Mouse (Mus musculus) liver, adult 2 months (tissue): ENCODE data around the gene Ptgfrn. TPM values are rescaled to one million over a fixed set of nuclear protein-coding genes. Genes with fewer than 3 reads are reported as not detected.

Experiments used
- DNase-seq: peaks from one replicate; pipeline ENCODE4 v3.0.0-alpha.2; 2011; ENCODE audit warnings: low read depth, low spot score; ENCODE audit errors: extremely low read depth
- H3K27ac ChIP-seq: fragments of 200-500 bp; replicated peaks from 2 replicates; pipeline ENCODE4 v1.5.1; 2012; ENCODE audit warnings: low read depth, mild to moderate bottlenecking, control low read depth, inconsistent platforms, low read length; ENCODE audit not compliant: insufficient read depth
- H3K27me3 ChIP-seq: fragments of 200-500 bp; 2 replicates; pipeline ENCODE4 v1.6.1; 2012; ENCODE audit warnings: mild to moderate bottlenecking, moderate library complexity, low read length, inconsistent platforms; ENCODE audit not compliant: control insufficient read depth, insufficient read depth
- H3K36me3 ChIP-seq: fragments of 200-500 bp; 2 replicates; pipeline ENCODE4 v1.6.1; 2012; ENCODE audit warnings: low read length, inconsistent platforms; ENCODE audit not compliant: control insufficient read depth, insufficient read depth
- H3K4me1 ChIP-seq: fragments of 200-500 bp; 2 replicates; pipeline ENCODE4 v1.6.1; 2011; ENCODE audit warnings: low read length; ENCODE audit not compliant: control insufficient read depth, insufficient read depth
- H3K4me3 ChIP-seq: fragments of 200-500 bp; 2 replicates; pipeline ENCODE4 v1.5.1; 2011; ENCODE audit warnings: low read depth, mild to moderate bottlenecking, control low read depth, low read length, moderate library complexity; ENCODE audit not compliant: insufficient read depth
- H3K79me2 ChIP-seq: fragments of 200-500 bp; 2 replicates; pipeline ENCODE4 v1.6.1; 2012; ENCODE audit warnings: inconsistent platforms, mild to moderate bottlenecking, low read length, moderate library complexity; ENCODE audit not compliant: control insufficient read depth, insufficient read depth
- H3K9ac ChIP-seq: fragments of 200-500 bp; 2 replicates; pipeline ENCODE4 v1.6.1; 2012; ENCODE audit warnings: low read depth, mild to moderate bottlenecking, control low read depth, inconsistent platforms, low read length
- CTCF ChIP-seq: fragments of 200-500 bp; IDR thresholded peaks from 2 replicates; pipeline ENCODE4 v1.5.1; 2011; ENCODE audit warnings: low read depth, low read length, control low read depth
- POLR2A ChIP-seq: fragments of 200-500 bp; IDR thresholded peaks from 2 replicates; pipeline ENCODE4 v1.6.1; 2011; ENCODE audit warnings: low read length, control low read depth; ENCODE audit not compliant: insufficient read depth; ENCODE audit errors: extremely low read depth
- WGBS: fragments of 180-500 bp; shearing (Covaris S2); methylation state at CpG from one replicate; pipeline ENCODE4 v1.1.7; 2018; 5-methylcytosine and 5-hydroxymethylcytosine counted together
- polyA plus RNA-seq: library from polyadenylated mRNA; depleted of rRNA; stranded (reverse); fragments of >200 nt; gene quantifications from 2 replicates; pipeline ENCODE4 v1.2.3, GENCODE M21; 2012
- total RNA-seq: library from RNA; depleted of rRNA; stranded (reverse); fragments of >200 nt; gene quantifications from 2 replicates; pipeline ENCODE4 v1.2.3, GENCODE M21; 2014

Ptgfrn gene
- total and polyA plus RNA-seq, 2 experiments: 0.88 to 1.8 TPM

GRCm38 (mm10) chr3:101145292-101146046, 35.4 kb upstream of the Ptgfrn start:
- 66% methylated on average over 10 of the region's 10 CpGs for WGBS
- Histone ChIP-seq H3K79me2 (no peaks in the 10 kb centered on the region), H3K27ac (no peak overlapping the region), H3K36me3 (no peaks in the 10 kb centered on the region), H3K27me3 (no peaks in the 10 kb centered on the region), H3K4me1 (no peaks in the 10 kb centered on the region), H3K4me3 (no peak overlapping the region), H3K9ac (no peak overlapping the region)
- no peak for TF ChIP-seq CTCF
- TF ChIP-seq POLR2A: no peak
- no peak for DNase-seq

GRCm38 (mm10) chr3:101144366-101144948, 34.4 kb upstream of the Ptgfrn start:
- Histone ChIP-seq H3K79me2 (no peaks in the 10 kb centered on the region), H3K4me3 (no peak overlapping the region), H3K36me3 (no peaks in the 10 kb centered on the region), H3K27me3 (no peaks in the 10 kb centered on the region), H3K4me1 (no peaks in the 10 kb centered on the region), H3K27ac (no peak overlapping the region), H3K9ac (no peak overlapping the region)
- no peak for TF ChIP-seq POLR2A
- no peak for TF ChIP-seq CTCF
- WGBS: 82% methylated on average over 6 of the region's 6 CpGs
- DNase-seq: no peak

DNA sequence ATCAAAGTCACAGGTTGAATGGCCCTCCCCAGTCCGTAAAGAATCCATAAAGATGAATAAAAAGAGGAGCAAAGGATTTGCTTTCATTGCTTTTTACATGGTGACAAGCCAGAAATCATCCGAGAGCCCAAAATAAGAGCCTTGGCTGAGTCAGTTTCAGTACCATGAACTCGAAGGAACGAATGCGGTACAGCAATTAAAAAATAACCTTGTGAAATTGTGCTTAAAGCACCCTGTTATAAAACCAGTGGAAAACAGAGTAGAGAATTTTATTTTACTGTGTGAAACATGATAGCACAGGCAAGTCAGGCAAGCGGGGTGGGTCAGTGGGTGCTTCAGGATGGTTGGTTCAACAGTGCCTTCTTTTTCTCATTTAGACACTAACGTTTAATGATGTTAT, 33.4 kb upstream of the Ptgfrn start:
- H3K36me3 ChIP-seq: no peaks in the 10 kb centered on the region
- no peak overlapping the region for H3K4me3 ChIP-seq
- DNase-seq: no peak
- no peak for TF ChIP-seq POLR2A
- no peak for TF ChIP-seq CTCF
- no peaks in the 10 kb centered on the region for H3K4me1 ChIP-seq
- 90% methylated on average over 7 of the region's 7 CpGs for WGBS
- no peaks in the 10 kb centered on the region for H3K27me3 ChIP-seq
- no peak overlapping the region for H3K9ac ChIP-seq
- H3K79me2 ChIP-seq: no peaks in the 10 kb centered on the region
- H3K27ac ChIP-seq: no peak overlapping the region

GRCm38 (mm10) chr3:101141864-101142263, 31.8 kb upstream of the Ptgfrn start:
- WGBS: 36% methylated on average over 8 of the region's 8 CpGs
- Histone ChIP-seq H3K9ac (no peak overlapping the region), H3K27me3 (no peaks in the 10 kb centered on the region), H3K4me1 (no peaks in the 10 kb centered on the region), H3K36me3 (no peaks in the 10 kb centered on the region), H3K79me2 (no peaks in the 10 kb centered on the region), H3K27ac (no peak overlapping the region), H3K4me3 (no peak overlapping the region)
- DNase-seq: no peak
- TF ChIP-seq CTCF: no peak
- no peak for TF ChIP-seq POLR2A

DNA sequence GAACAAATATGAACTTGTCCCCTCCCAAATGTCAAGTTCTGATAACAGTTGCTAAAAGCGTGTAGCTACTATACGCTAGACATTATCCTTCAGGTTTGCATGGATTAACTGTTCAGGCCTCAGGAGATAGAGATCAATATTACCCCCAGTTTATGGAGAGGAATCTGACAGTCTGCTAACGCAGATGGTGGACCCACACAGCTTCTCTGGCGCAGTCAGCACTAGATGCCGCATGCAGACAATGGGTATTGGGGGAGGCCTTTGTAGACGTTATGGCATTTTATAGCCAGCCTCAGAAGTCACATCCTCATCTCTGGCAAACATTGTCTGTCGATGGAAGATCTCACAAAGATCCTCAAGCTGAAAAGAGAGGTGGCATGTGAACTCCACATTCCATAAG, 29.9 kb upstream of the Ptgfrn start:
- Histone ChIP-seq H3K27me3 (no peaks in the 10 kb centered on the region), H3K79me2 (no peaks in the 10 kb centered on the region), H3K36me3 (no peaks in the 10 kb centered on the region), H3K4me1 (no peaks in the 10 kb centered on the region), H3K9ac (no peak overlapping the region), H3K27ac (no peak overlapping the region), H3K4me3 (no peak overlapping the region)
- no peak for DNase-seq
- 92% methylated on average over 7 of the region's 7 CpGs for WGBS
- TF ChIP-seq CTCF (no peak), POLR2A (no peak)

GRCm38 (mm10) chr3:101136483-101136882, 26.4 kb upstream of the Ptgfrn start:
- H3K4me1 ChIP-seq: no peaks in the 10 kb centered on the region
- no peak overlapping the region for H3K9ac ChIP-seq
- no peaks in the 10 kb centered on the region for H3K36me3 ChIP-seq
- H3K27me3 ChIP-seq: no peaks in the 10 kb centered on the region
- no peaks in the 10 kb centered on the region for H3K79me2 ChIP-seq
- 52% methylated on average over 11 of the region's 11 CpGs for WGBS
- no peak for DNase-seq
- TF ChIP-seq CTCF (no peak), POLR2A (no peak)
- no peak overlapping the region for H3K4me3 ChIP-seq
- H3K27ac ChIP-seq: no peak overlapping the region
